Mouse (Mus musculus): ENCODE data around the gene Crb2.

The Crb2 gene

GRCm38 (mm10) chr2:37839922-37840321, 63.9 kb downstream of the Crb2 start:
- Histone ChIP-seq H3K27me3 (ENCODE audit: control insufficient read depth, insufficient read depth, low read length, poor library complexity, severe bottlenecking) (no peaks in the 10 kb centered on the region), H3K36me3 (ENCODE audit: control insufficient read depth, insufficient read depth, low read length, poor library complexity, severe bottlenecking) (0 out of 2 replicates have a peak, but pooled peaks cover 4% of the 10 kb centered on the region)
- no peak for DNase-seq (ENCODE audit: low read depth, low spot score)

GRCm38 (mm10) chr2:37842151-37842569, 66.1 kb downstream of the Crb2 start:
- H3K27me3 ChIP-seq (ENCODE audit: control insufficient read depth, insufficient read depth, low read length, poor library complexity, severe bottlenecking): no peaks in the 10 kb centered on the region
- 0 out of 2 replicates have a peak, but pooled peaks cover 4% of the 10 kb centered on the region for H3K36me3 ChIP-seq (ENCODE audit: control insufficient read depth, insufficient read depth, low read length, poor library complexity, severe bottlenecking)
- no peak for DNase-seq (ENCODE audit: low read depth, low spot score)

- Histone ChIP-seq H3K36me3 (ENCODE audit: control insufficient read depth, insufficient read depth, low read length, poor library complexity, severe bottlenecking) (0 out of 2 replicates have a peak, but pooled peaks cover 4% of the 10 kb centered on the region), H3K27me3 (ENCODE audit: control insufficient read depth, insufficient read depth, low read length, poor library complexity, severe bottlenecking) (no peaks in the 10 kb centered on the region)
- DNase-seq (ENCODE audit: low read depth, low spot score): no peak
Observed at GRCm38 (mm10) chr2:37842719-37843118, 66.7 kb downstream of the Crb2 start.

Measured in splenic B cell, adult 2 months (primary cell).